Mouse (Mus musculus): ENCODE measurements at regions not wholly inside any gene's neighbourhood (a gene's known extent, or its start where the extent isn't known, plus 50 kb on each side); places are given as distances from the start of the nearest gene placed in this dataset.

DNA sequence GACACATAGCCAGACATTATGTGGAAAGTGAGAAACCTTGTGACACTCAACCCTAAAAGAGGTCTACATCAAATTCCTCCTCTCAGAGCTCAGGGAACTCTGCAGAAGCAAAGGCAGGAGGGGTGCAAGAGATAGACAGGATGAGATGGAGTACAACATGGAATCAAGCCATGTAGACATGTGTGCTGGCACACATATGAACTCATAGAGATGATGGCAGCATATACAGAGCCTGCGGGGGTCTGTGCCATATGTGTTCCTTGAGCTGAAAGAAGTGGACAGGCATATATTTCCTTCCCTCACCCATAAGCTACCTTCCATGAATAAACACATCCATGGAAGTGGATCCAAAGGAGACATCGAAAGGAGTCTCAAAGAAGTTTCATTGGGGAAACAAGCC, 406.6 kb downstream of the Pdha2 start:
- WGBS, result 93% methylated on average over 2 of the region's 2 CpGs
- Histone ChIP-seq H3K4me1 (ENCODE audit: insufficient read depth) (no peaks in the 10 kb centered on the region), H3K9me3 (ENCODE audit: low read depth, low read length) (no peaks in the 10 kb centered on the region), H3K27ac (ENCODE audit: low read depth) (no peak overlapping the region), H3K4me2 (no peak overlapping the region), H3K27me3 (ENCODE audit: insufficient read depth, low read length) (no peaks in the 10 kb centered on the region), H3K4me3 (ENCODE audit: low read depth, low read length) (no peak overlapping the region), H3K9ac (no peak overlapping the region), H3K36me3 (ENCODE audit: insufficient read depth) (no peaks in the 10 kb centered on the region)
- TF ChIP-seq CTCF (IDR thresholded peaks at IDR 0.05; ENCODE audit: low read depth), result no peak
- ATAC-seq (ENCODE audit: insufficient read depth) (no peak), DNase-seq (no peak)

DNA sequence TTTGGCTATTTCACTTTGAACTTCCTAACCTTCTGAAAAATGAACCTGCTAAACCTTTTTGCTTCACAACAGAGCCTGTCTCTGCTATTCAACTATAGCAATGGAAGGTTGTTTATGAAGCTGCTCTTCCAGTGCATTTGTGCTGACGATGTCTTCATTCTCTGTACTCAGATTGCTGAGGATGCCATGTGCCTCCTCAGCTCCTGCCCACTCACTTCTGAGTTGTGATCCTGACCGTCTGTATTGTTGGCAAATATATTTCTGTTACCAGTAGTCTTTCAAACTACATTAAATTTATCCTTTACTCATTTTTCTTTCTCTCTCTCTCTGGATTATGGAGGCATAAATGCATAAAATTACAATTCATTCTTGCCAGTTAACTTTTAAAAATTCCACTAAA, 419.2 kb downstream of the Pdha2 start:
- DNase-seq (no peak), ATAC-seq (ENCODE audit: insufficient read depth) (no peak)
- no peak overlapping the region for H3K4me2 ChIP-seq
- H3K36me3 ChIP-seq (ENCODE audit: insufficient read depth), result no peaks in the 10 kb centered on the region
- H3K27ac ChIP-seq (ENCODE audit: low read depth), result no peak overlapping the region
- no peaks in the 10 kb centered on the region for H3K27me3 ChIP-seq (ENCODE audit: insufficient read depth, low read length)
- H3K9ac ChIP-seq, result no peak overlapping the region
- no peak overlapping the region for H3K4me3 ChIP-seq (ENCODE audit: low read depth, low read length)
- 82% methylated on average over 2 of the region's 2 CpGs for WGBS
- no peaks in the 10 kb centered on the region for H3K4me1 ChIP-seq (ENCODE audit: insufficient read depth)
- TF ChIP-seq CTCF (IDR thresholded peaks at IDR 0.05; ENCODE audit: low read depth), result no peak
- H3K9me3 ChIP-seq (ENCODE audit: low read depth, low read length), result no peaks in the 10 kb centered on the region

DNA sequence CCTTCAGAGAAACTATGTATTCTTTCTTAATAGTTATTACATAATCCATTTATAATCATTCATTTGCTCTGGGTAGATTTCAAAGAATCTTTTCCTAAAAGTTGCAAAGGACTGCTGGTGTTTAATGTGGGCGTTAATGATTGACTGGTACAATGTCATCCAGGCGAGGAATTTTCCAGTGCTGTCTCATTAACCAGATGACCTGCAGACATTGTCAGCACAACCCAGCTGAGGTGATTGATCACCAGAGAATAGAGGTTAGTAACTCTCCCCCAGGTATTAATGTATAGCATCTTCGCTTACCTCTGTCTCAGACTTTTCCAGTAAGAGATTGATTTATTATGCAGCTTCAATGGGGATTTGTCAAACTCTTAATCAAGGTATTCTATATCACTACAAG, 426.5 kb downstream of the Pdha2 start:
- no peak for DNase-seq
- Histone ChIP-seq H3K4me3 (ENCODE audit: low read depth, low read length) (no peak overlapping the region), H3K4me2 (no peak overlapping the region), H3K36me3 (ENCODE audit: insufficient read depth) (no peaks in the 10 kb centered on the region), H3K27me3 (ENCODE audit: insufficient read depth, low read length) (no peaks in the 10 kb centered on the region), H3K27ac (ENCODE audit: low read depth) (no peak overlapping the region), H3K4me1 (ENCODE audit: insufficient read depth) (no peaks in the 10 kb centered on the region), H3K9ac (no peak overlapping the region), H3K9me3 (ENCODE audit: low read depth, low read length) (no peaks in the 10 kb centered on the region)
- ATAC-seq (ENCODE audit: insufficient read depth), result no peak
- 51% methylated on average over 3 of the region's 3 CpGs for WGBS
- no peak for TF ChIP-seq CTCF (IDR thresholded peaks at IDR 0.05; ENCODE audit: low read depth)

DNA sequence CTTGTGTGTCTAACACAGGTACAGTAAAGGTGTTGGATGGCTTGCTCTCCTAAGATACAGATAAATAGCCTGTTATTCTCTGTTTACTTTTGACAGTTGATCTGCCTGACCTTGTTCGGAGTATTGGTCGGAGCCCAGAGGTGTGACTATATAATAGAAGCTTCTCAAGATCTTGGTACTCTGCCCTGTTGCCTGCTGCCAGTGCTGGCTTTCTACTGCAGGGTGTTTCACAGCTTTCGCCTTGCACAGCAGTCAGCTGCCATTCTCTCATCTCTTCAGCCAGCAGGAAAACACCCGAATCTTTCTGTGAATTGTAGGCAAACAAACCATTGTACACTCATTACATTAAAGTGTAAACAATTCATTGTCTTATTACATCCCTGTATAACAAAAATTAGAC, 452.1 kb downstream of the Pdha2 start:
- H3K4me3 ChIP-seq (ENCODE audit: low read depth, low read length), result no peak overlapping the region
- ATAC-seq (ENCODE audit: insufficient read depth) (no peak), DNase-seq (no peak)
- no peaks in the 10 kb centered on the region for H3K9me3 ChIP-seq (ENCODE audit: low read depth, low read length)
- H3K36me3 ChIP-seq (ENCODE audit: insufficient read depth), result no peaks in the 10 kb centered on the region
- no peak overlapping the region for H3K27ac ChIP-seq (ENCODE audit: low read depth)
- H3K9ac ChIP-seq, result no peak overlapping the region
- TF ChIP-seq CTCF (IDR thresholded peaks at IDR 0.05; ENCODE audit: low read depth), result no peak
- no peaks in the 10 kb centered on the region for H3K4me1 ChIP-seq (ENCODE audit: insufficient read depth)
- 67% methylated on average over 4 of the region's 4 CpGs for WGBS
- H3K4me2 ChIP-seq, result no peak overlapping the region
- no peaks in the 10 kb centered on the region for H3K27me3 ChIP-seq (ENCODE audit: insufficient read depth, low read length)

DNA sequence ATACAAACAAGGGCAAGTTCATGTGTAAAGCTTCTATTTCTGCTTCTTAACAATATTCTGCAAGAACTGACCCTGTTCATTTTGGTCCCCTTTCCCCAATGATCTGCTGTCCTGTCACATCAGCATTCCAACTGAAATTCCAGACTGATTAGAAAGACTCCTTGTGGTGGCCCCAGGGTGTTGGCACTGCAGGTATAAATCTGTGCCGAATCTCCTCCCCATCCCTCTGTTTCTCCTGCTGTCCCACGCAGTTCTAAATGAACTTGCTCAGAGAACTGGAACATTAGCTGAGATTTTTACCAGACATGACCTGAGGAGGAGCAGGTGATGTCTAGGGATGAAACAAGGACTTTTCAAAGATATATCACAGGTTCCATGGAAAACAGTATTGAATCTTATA, 467.7 kb downstream of the Pdha2 start:
- H3K36me3 ChIP-seq (ENCODE audit: insufficient read depth), result no peaks in the 10 kb centered on the region
- ATAC-seq (ENCODE audit: insufficient read depth) (no peak), DNase-seq (no peak)
- no peak for TF ChIP-seq CTCF (IDR thresholded peaks at IDR 0.05; ENCODE audit: low read depth)
- H3K4me2 ChIP-seq, result no peak overlapping the region
- no peak overlapping the region for H3K9ac ChIP-seq
- no peak overlapping the region for H3K27ac ChIP-seq (ENCODE audit: low read depth)
- H3K9me3 ChIP-seq (ENCODE audit: low read depth, low read length), result no peaks in the 10 kb centered on the region
- no peaks in the 10 kb centered on the region for H3K4me1 ChIP-seq (ENCODE audit: insufficient read depth)
- 71% methylated on average over 2 of the region's 2 CpGs for WGBS
- no peaks in the 10 kb centered on the region for H3K27me3 ChIP-seq (ENCODE audit: insufficient read depth, low read length)
- no peak overlapping the region for H3K4me3 ChIP-seq (ENCODE audit: low read depth, low read length)

DNA sequence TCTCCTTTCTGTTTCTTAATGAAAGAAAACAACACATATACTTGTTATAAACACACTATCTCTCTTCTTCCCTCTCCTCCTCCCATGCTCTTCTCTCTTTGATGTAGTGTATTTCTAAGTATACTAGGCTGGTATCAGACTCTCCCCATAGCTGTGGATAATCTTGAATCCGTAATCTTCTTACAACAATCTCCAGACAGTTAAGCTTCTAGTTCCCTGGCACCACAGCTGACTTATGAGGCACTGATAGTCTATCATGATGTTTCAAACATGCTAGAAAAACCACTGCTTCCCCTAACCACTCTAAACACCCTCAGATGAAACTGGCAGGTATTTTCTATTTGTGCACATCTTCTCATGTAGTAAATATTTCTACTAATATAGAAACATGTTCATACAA, 471.7 kb downstream of the Pdha2 start:
- no peak for TF ChIP-seq CTCF (IDR thresholded peaks at IDR 0.05; ENCODE audit: low read depth)
- no peak for DNase-seq
- no peak overlapping the region for H3K9ac ChIP-seq
- H3K27me3 ChIP-seq (ENCODE audit: insufficient read depth, low read length), result no peaks in the 10 kb centered on the region
- no peak overlapping the region for H3K4me3 ChIP-seq (ENCODE audit: low read depth, low read length)
- H3K9me3 ChIP-seq (ENCODE audit: low read depth, low read length), result no peaks in the 10 kb centered on the region
- no peak overlapping the region for H3K27ac ChIP-seq (ENCODE audit: low read depth)
- 67% methylated on average over 1 of the region's 1 CpGs for WGBS
- no peak overlapping the region for H3K4me2 ChIP-seq
- no peak for ATAC-seq (ENCODE audit: insufficient read depth)
- no peaks in the 10 kb centered on the region for H3K36me3 ChIP-seq (ENCODE audit: insufficient read depth)
- H3K4me1 ChIP-seq (ENCODE audit: insufficient read depth), result no peaks in the 10 kb centered on the region

DNA sequence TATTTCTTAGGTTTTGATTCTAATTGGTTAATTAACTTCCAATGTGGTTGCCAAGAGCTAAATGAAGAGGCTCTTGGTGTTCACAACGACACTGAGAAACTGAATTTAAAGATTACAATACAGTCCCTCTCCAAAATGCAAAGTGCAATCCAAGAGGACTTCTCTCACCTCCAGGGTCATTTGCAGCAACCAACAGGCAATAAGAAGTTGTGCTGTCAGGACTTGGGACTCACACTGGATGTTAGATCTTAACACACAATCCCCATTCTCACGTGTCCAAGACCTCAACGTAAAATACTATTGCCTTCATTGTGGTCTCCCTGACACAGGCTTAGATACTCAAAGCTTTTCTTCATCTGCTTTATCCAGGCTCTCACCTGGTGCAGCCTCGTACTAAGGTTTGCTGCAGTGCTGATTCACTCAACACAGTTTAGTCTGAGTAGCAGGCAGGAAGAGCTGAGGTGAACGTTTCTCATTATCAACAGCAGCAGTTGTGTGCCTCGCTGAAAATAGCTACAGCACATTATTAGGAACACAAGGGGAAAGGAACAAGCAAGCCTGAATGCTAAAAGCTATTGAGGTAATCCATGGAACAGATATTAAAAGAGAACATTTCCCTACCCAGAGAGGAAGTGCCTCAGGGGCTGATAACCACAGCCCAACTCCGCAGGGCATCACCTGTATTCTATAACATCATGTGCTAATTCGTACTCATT, 473.3 kb downstream of the Pdha2 start:
- H3K9me3 ChIP-seq (ENCODE audit: low read depth, low read length), result no peaks in the 10 kb centered on the region
- H3K36me3 ChIP-seq (ENCODE audit: insufficient read depth), result no peaks in the 10 kb centered on the region
- H3K4me1 ChIP-seq (ENCODE audit: insufficient read depth), result no peaks in the 10 kb centered on the region
- no peak overlapping the region for H3K4me2 ChIP-seq
- no peak for ATAC-seq (ENCODE audit: insufficient read depth)
- H3K4me3 ChIP-seq (ENCODE audit: low read depth, low read length), result no peak overlapping the region
- DNase-seq, result no peak
- no peak overlapping the region for H3K27ac ChIP-seq (ENCODE audit: low read depth)
- no peaks in the 10 kb centered on the region for H3K27me3 ChIP-seq (ENCODE audit: insufficient read depth, low read length)
- 76% methylated on average over 8 of the region's 8 CpGs for WGBS
- no peak for TF ChIP-seq CTCF (IDR thresholded peaks at IDR 0.05; ENCODE audit: low read depth)
- no peak overlapping the region for H3K9ac ChIP-seq

DNA sequence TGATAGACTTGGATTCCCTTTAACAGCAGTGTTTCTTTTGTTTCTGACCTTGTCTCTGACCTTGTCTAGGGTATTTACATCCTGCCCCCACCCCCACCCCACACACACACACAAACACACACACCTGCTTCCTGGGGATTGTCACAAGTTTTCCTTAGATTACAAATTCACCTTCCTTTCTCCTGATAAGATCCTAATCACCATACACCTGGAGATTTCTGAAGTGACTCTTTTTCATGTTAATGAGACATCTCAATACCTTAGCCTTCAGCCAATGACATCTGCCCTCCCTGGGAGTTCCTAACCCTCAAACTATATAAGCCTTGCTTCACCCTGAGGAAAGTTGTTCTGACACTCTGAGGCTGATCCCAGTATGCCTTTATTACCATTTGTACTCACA, 495.3 kb downstream of the Pdha2 start:
- H3K4me1 ChIP-seq (ENCODE audit: insufficient read depth), result no peaks in the 10 kb centered on the region
- H3K27ac ChIP-seq (ENCODE audit: low read depth), result no peak overlapping the region
- no peaks in the 10 kb centered on the region for H3K9me3 ChIP-seq (ENCODE audit: low read depth, low read length)
- H3K36me3 ChIP-seq (ENCODE audit: insufficient read depth), result no peaks in the 10 kb centered on the region
- DNase-seq, result no peak
- no peak overlapping the region for H3K4me2 ChIP-seq
- TF ChIP-seq CTCF (IDR thresholded peaks at IDR 0.05; ENCODE audit: low read depth), result no peak
- no peak overlapping the region for H3K4me3 ChIP-seq (ENCODE audit: low read depth, low read length)
- H3K9ac ChIP-seq, result no peak overlapping the region
- no peak for ATAC-seq (ENCODE audit: insufficient read depth)
- H3K27me3 ChIP-seq (ENCODE audit: insufficient read depth, low read length), result no peaks in the 10 kb centered on the region
